Mouse (Mus musculus) adrenal gland, adult 2 months (tissue): ENCODE data around the gene Shisa3. TPM values are rescaled to one million over a fixed set of nuclear protein-coding genes. Genes with fewer than 3 reads are reported as not detected.

Experiments
- microRNA-seq, 2 experiments: library from miRNA; unstranded; fragments of <30 nt; microRNA quantifications; one replicate each; pipeline ENCODE4 v1.2.0; 2021
- polyA plus RNA-seq: library from polyadenylated mRNA; depleted of rRNA; stranded (reverse); fragments of >200 nt; gene quantifications from 2 replicates; pipeline ENCODE4 v1.2.3, GENCODE M21; 2012; rRNA removed
- total RNA-seq, 2 experiments: library from RNA; stranded (reverse); gene quantifications; 2 replicates each; pipeline ENCODE4 v1.2.3; 2021

Shisa3 gene
- total and polyA plus RNA-seq, 3 experiments: 0.35 to 1.3 (median 0.83) TPM

Small RNA genes within 50 kb of the gene (microRNA-seq; reads per million reads assigned to microRNA genes)
- 0 reads per million in 2 experiments for gene Gm23617

Other genes starting within 250 kb of the Shisa3 start
- under 1 TPM; 0.72 to 0.76 TPM for gene Bend4, start 179.6 kb upstream of the Shisa3 start, total RNA-seq
- 0.18 and 0.21 TPM in 2 replicates for gene Bend4, start 179.6 kb upstream of the Shisa3 start, polyA plus RNA-seq
- 10 to 100 TPM; 17.0 to 23.5 TPM for gene Atp8a1, start 239.6 kb downstream of the Shisa3 start, total RNA-seq
- 77.8 and 92.0 TPM in 2 replicates for gene Atp8a1, start 239.6 kb downstream of the Shisa3 start, polyA plus RNA-seq